Comparison of ENCODE assay signal across 20 mouse cellular contexts in genomic region chr12:100382526-100382925, GRCm38 (mm10).
"Had no signal": no experiment of that assay in that cellular context is flagged by ENCODE, and none has a peak within 500 bp of the region (broad histone marks: within the 10 kb centered on the region; RNA-seq: fewer than 3 reads in every experiment).

No protein-coding gene starts in this region.

- H3K9ac ChIP-seq: limb, embryonic 12.5 days; limb, embryonic 15.5 days; liver, embryonic 13.5 days; midbrain, embryonic 12.5 days; midbrain, embryonic 15.5 days; neural tube, embryonic 12.5 days; neural tube, embryonic 15.5 days; stomach, embryonic 15.5 days had no signal

- H3K4me3 ChIP-seq: layer of hippocampus, adult 2 months; limb, embryonic 12.5 days; limb, embryonic 15.5 days; liver, embryonic 13.5 days; midbrain, embryonic 12.5 days; midbrain, embryonic 15.5 days; neural tube, embryonic 12.5 days; neural tube, embryonic 15.5 days; stomach, embryonic 15.5 days had no signal

- DNase-seq: kidney, adult 2 months; kidney, postnatal 25 days; layer of hippocampus, adult 9-11 months; left cerebral cortex, postnatal 4 days; liver, embryonic 13.5 days; lung, adult 2 months; lung, postnatal 14 days; right cerebral cortex, postnatal 14 days; right cerebral cortex, postnatal 4 days; thymus, postnatal 25 days had no signal

- H3K27me3 ChIP-seq: limb, embryonic 12.5 days; limb, embryonic 15.5 days; liver, embryonic 13.5 days; midbrain, embryonic 12.5 days; midbrain, embryonic 15.5 days; neural tube, embryonic 12.5 days; neural tube, embryonic 15.5 days; stomach, embryonic 15.5 days had no signal

- H3K4me1 ChIP-seq: liver, embryonic 13.5 days; midbrain, embryonic 12.5 days; neural tube, embryonic 12.5 days; neural tube, embryonic 15.5 days; stomach, embryonic 15.5 days had no signal

- H3K27ac ChIP-seq: kidney, postnatal 0 days; layer of hippocampus, adult 2 months; limb, embryonic 12.5 days; limb, embryonic 15.5 days; liver, embryonic 13.5 days; macrophage; midbrain, embryonic 12.5 days; midbrain, embryonic 15.5 days; neural tube, embryonic 12.5 days; neural tube, embryonic 15.5 days; stomach, embryonic 15.5 days had no signal
